Mouse (Mus musculus): ENCODE measurements at regions not wholly inside any gene's neighbourhood (a gene's known extent, or its start where the extent isn't known, plus 50 kb on each side); places are given as distances from the start of the nearest gene placed in this dataset.

GRCm38 (mm10) chr16:78015401-78015800 is 285.9 kb upstream of the Cxadr start:
- no peak for DNase-seq (ENCODE audit: low read depth)

- DNase-seq (ENCODE audit: low read depth), result no peak
These were observed 288.1 kb upstream of the Cxadr start for GRCm38 (mm10) chr16:78013049-78013819.

DNA sequence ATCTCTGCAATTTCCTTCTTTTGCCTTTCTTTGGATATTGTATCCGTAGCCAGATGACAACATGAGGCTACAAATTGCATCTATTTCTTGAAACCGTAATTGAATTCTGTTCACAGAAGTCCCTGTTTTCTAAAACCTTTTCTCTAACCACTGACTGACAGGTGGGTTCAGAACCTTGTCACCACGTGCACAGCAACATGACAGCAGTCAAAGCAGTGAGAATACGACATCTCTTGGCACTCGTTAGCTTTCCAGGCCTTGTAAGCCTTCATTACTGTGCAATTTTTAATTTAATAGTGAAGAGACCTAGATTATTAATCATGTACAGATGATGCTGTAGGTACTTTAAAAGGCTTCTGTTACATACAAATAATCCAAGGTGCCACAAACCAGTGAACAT is 297.3 kb upstream of the Cxadr start:
- DNase-seq (ENCODE audit: low read depth), result no peak

GRCm38 (mm10) chr16:77992986-77993385 is 308.3 kb upstream of the Cxadr start:
- no peak for DNase-seq (ENCODE audit: low read depth)

DNA sequence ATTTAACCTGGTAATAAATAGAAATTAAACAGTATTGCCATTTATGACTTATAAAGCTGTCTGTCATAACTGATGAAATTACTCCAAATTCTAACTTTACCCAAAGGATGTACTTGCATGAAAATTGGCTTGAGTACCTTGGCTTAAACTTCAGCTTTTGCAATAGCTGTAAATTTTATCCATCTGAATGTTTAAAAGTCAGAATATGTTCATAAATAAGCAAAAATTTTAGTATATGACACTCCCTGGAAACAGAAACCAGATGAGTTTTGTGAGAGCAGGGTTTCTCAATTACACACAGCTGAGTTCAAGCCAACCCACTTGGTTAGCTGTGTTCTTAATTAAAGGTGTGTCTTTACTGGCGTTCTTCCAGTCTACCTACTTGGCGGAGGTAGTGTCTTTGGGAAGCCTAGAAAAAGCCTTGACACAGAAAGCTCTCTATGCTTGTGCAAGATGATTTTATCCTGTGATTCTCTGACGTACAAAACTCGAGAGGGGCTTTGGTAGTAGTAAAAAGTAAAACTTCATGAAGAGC is 311.4 kb upstream of the Cxadr start:
- DNase-seq (ENCODE audit: low read depth), result no peak

- peak; percentile 1 for DNase-seq (ENCODE audit: low read depth)
These were observed 312.1 kb upstream of the Cxadr start for GRCm38 (mm10) chr16:77989139-77989538.

DNA sequence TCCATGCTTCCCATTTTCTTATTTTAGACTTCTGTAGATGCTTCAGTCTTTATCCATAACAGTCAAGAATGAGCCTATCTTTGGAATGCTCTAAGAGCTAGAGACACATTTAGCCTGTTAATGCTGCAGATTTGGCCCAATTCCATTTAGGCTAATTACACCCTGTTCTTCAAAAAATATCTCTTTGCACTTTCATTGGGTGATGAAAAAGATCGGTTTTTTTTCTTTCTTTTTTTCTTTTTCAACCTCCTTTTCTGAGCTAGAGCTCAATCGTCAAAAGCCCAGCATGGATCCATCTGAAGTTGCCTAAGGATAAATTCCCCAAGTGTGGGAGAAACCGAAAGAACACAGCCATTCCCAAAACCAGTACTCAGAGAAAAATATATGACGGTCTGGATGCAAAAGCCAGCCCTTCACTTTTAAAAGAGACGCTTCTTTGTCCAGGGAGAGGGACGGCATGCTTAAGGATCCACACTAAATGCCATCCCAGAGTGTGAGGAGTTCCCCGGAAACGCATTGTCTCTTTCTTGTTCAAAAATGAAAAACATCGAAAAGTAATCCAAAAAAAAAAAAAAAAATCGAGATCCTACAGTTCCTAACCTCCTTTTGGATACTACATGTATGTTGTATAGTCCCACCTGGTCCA is 314.3 kb upstream of the Cxadr start:
- no peak for DNase-seq (ENCODE audit: low read depth)

DNA sequence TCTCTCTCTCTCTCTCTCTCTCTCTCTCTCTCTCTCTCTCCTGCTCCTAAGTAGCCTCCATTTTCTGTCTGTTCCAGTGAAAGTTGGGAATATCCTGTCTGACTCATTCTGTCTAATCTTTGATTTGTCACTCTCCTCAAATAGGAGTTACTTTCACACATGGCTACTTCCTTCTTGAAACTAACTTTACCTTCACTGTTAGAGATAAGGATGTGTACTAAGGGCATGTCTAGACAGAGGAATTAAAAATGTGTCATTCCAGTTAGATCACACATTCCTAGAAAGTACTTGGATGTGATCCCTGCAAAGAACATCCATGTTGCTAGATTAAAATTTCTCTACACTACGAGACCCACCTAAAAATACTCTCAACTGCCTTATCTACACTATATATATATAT is 346.9 kb upstream of the Gm11146 start:
- DNase-seq (ENCODE audit: low read depth), result no peak

GRCm38 (mm10) chr16:77945442-77945841 is 343.5 kb upstream of the Gm11146 start:
- no peak for DNase-seq (ENCODE audit: low read depth)

- DNase-seq (ENCODE audit: low read depth), result no peak
These were observed 329.3 kb upstream of the Gm11146 start for GRCm38 (mm10) chr16:77931025-77931723.

DNA sequence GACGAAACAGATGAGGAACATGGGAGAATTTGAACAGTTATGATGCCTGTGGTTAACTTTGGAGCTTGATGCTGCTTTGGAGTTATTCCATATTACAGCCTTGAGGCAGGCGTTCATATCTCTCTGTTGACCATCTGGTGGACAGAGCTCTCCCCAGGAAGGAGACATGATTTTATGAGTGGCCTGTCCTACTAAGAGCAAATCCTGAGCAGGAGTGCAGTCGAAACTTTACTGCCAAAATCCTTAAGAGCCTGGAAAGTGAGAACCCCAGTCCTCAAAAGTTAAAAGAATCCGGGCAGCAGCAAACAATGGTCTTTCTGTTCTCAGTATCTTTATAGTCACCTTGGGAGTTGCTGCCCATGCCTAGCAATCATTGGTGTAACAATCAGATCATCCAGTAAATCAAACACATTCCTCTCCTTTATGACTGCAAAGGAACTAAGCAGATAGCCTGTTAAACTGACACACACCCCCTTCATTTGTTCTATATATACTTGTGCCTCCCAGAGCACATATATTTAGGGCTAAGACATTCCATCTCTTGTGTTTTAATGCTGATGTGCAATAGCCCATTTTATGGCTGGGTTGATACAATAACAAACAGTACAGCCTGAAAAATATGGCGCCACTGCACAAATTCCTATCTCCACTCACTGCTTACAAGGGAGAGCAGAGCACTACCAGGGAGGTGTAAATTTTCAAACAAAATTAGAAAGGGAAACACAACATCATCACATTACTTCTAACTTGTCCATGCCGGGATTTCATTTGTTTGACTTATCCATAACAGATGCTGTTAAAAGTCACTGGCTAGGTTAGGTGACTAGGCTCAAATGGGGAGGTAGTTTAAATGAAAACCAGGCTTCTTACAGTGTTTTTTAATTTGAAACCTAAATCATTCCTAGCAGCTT is 312.5 kb upstream of the Gm11146 start:
- no peak for DNase-seq (ENCODE audit: low read depth)

DNA sequence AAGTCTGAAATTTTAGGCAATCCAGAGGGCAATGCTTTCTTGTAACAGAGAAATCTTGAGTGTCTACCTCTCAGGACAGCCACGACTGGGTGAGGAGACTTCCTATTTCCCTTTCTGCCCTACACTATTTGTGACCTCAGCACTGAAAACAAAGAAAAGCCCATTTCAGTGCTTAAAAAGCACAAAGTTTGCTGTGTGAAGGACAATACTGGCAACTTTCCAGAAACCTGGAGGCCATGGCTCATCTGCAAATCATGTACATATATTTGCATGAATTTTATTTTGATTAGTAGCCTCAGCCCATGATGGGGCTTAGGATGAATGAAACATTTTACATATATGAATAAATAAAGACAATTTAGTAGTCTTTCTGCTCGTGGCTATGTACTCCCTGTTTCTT is 292.4 kb upstream of the Gm11146 start:
- DNase-seq (ENCODE audit: low read depth), result no peak

GRCm38 (mm10) chr16:77893690-77894089 is 291.8 kb upstream of the Gm11146 start:
- no peak for DNase-seq (ENCODE audit: low read depth)

DNA sequence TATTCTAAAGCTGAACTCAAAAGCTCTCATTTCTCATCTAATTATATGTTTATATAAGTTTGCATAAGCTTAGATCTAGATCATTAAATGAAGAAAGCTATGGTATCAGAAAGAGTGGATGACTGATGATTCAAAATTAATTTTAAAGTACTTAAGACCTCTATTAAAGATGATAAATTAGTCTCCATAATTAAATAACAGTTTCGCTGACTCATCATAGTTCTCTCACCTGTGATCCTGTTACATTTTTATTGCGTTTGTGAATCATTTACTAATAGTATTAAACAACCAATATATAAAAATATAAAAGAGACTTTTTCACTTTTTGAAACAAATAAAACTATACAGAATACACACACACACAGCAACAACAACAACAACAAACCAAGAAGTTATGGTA is 290.8 kb upstream of the Gm11146 start:
- DNase-seq (ENCODE audit: low read depth), result no peak

DNA sequence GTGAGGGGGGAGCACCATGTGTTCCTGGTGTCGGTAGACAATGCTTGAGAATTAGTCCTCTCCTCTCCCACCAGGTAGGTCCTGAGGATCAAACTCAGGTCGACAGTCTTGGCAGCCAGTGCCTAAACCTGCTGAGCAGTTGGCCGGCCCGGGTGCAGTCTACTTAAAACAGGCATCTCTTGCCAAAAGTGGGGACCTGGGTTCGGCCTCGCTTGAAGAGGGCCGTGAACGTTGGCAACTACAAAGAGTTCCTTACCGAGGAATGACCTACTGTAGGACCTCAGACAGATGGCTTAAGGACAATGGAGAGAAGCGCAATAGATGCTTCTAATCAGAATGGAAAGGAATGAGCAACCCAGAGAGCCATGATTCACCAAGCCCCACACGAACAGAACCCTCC is 287.5 kb upstream of the Gm11146 start:
- DNase-seq (ENCODE audit: low read depth), result no peak

DNA sequence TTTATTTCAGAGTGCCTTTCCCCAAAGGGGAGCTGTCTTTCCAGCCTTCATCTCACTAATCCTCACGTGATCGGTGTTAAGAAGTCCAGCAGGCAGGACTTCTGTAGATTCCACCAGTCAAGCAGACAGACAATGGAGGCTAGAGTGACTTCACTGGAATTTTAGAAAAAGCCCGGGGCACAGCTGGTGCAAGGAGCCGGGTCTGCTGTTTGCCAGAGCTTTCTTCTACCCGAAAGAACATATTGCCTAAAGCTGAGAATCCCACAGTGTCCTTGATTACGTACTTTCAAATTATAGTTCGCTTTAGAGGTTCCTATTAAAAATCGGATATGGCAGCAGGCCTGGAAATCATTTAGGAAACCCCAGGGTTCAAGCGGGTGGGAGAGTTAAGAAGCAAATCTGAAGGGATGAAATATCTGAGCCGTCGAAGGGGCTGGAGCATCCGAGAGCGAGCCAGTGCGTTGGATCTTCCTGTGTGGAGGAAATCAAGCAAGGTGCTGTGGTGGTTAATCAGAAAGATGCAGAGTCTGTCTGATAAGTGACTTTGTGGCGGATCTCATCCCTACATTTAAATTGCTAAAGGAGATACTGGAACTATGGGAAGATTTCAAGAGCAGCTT is 283.3 kb upstream of the Gm11146 start:
- DNase-seq (ENCODE audit: low read depth), result no peak

DNA sequence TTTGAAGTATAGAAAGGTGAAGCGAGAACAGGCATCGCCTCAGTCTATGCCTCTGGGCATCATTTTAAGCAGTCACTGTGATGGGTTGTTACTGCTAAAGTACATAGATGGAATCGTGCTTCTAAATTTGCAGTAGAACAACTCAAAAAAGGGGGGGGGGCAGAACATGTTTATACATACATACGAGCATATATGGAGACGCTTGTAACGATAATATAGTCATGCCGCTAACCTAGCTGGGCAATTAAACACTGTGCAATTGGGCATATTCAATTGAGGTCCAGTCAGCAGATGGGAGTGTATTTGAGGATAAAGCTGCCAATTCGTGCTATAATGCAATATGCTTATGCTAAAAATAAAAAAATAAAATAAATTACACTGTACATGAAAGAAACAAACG is 282.6 kb upstream of the Gm11146 start:
- DNase-seq (ENCODE audit: low read depth), result no peak

- no peak for DNase-seq (ENCODE audit: low read depth)
These were observed 275.1 kb upstream of the Gm11146 start for GRCm38 (mm10) chr16:77877006-77877405.

DNA sequence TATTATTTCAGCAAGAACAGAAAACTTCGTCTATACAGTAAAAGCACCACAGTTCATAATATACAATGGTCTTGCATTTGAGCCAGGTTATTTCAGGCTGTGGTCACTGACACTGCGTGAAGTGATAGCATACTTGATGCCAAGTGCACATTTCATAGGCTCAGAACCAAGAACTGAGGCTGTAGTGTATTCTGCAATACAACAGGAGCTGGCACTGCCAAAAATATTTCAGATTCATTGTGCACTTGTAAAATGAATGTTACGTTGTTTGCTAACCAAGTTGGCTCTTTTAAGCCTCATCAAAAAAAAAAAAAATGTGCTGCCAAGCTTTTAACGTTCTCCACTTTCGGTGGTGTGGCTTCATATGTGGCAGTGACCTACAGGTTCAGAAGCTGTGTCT is 261.4 kb upstream of the Gm11146 start:
- no peak for DNase-seq (ENCODE audit: low read depth)

- no peak for DNase-seq (ENCODE audit: low read depth)
These were observed 250.3 kb upstream of the Gm11146 start for GRCm38 (mm10) chr16:77852066-77852781.

All from induced T-regulatory cell, adult 2 months (primary cell).